Mouse (Mus musculus) right cerebral cortex, postnatal 36 days (tissue): ENCODE measurements at regions not wholly inside any gene's neighbourhood (a gene's known extent, or its start where the extent isn't known, plus 50 kb on each side); places are given as distances from the start of the nearest gene placed in this dataset.
"Not testable (repeated sequence)": the region's sequence is repeated elsewhere in the genome, so short reads cannot be mapped to it uniquely, and the experiment has no call there.

ENCODE experiments used
- DNase-seq, 2 experiments: peaks; one replicate each; pipeline ENCODE4 v3.0.0; 2022; ENCODE audit warnings: low spot score in 2 of 2, mixed read lengths in 1 of 2

DNA sequence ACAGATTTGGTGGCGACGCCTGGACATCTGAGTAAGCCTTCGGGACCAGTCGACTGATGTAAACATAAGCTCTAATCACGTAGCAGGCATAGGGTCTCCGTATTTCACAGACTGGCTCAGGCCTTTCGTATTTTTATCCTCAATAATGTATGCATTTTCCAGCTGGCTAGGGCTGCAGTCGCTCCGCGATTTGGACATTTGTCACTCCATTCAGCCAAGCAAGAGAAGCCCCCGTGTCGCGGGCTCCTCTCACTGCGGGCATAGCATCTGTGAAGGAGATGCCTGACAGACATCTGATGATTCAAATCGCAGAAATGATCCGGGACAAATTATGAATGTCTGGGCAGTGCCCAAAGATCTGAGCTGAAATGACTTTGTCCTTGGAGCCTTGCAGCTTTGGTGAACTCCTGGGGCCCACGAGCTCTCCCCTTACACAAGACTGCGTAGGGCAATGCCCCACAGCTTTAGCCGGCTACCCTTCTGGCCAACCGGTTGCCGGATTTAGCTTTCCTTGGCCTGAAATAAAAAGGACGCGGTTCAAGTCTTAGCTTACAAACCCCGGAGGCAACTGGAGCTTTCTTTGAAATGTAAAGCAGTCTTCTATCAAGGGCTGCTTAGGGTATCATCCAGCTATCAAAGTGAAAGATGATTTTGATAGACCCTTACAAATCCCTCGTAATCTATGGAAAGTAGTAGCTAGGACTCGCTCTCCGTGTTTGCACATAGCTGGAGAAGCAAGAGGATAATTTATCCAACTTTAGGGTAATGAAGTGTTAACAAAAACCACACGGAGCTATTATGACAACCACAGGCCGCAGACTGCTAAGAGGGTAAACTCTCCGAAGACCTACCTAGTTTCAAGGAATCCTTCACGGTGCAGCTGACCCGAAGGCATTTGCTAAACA is 270.6 kb downstream of the Etnk1 start:
- no peak for DNase-seq

GRCm38 (mm10) chr6:143438272-143438591 is 271.2 kb downstream of the Etnk1 start:
- DNase-seq = no peak

DNA sequence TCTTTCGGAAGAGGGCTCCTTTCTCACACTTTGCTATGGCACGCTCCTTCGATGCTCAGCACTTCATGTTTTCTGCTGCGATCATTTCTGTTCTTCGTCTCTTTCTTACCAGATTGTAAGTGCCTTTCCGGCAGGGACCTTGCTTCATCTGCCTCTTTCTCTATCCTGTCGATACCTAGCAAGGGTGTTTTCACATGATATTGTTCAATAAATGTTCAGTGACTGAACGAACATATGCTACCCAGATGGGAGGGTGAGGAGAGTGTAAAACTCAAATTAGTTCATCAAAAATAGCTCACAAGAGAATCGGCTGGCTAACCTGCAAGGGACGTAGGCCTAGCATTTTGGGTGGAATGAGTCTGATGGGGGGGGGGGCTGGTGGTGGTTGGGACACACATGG is 272.5 kb downstream of the Etnk1 start:
- no peak for DNase-seq

DNA sequence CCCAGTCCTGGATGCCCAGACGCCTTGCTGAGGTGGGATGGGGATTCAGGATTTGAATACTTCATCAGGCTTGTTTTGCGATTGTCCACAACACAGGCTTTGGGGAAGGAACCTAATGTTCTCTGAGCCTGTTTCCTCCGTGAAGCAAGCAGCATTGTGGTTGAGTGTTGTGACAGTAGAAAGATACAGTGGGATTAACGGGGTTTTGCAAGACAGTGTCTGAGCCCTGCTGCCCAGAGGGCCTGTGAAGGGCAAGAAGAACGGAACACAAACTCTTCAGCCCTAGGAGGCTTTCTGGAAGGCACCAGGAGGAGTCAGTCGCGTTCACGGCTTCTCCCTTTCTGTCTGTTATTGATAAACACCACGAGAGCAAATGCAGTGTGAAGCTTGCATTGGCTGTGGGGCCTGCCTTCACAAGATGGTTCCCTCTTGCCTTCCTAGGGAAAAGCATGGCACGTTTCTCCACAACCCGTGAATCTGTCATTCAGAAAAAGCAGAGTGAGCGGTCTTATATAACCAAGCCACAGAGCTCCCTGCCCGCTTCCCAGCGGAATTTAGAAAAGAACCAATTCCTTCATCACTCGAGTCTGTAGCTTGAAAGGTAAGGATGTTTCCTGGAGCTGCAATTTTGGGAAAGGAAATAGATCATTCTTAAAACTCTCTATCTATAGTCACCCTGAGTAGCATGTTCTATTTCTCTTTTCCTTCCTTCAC is 273.4 kb downstream of the Etnk1 start:
- DNase-seq = no peak

DNA sequence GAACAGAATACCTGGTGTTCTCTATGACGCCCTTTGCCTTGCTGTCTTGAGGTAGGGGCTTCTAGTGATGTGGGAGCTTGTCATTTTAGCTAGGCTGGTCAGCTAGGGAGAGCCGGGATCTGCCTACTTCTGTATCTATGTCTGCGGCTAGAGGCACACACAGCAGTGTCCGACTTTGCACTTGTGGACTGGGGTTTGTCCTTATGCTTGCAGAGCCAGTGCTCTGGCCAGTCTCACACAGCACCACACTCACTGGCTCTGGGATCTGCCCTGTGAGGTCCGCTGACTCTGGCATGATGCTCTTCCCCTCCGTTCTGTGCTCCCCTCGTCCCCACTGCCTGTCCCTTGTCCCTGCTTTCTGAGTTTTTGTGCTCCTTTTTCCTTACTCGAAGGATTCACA is 275.3 kb downstream of the Etnk1 start:
- DNase-seq = no peak

DNA sequence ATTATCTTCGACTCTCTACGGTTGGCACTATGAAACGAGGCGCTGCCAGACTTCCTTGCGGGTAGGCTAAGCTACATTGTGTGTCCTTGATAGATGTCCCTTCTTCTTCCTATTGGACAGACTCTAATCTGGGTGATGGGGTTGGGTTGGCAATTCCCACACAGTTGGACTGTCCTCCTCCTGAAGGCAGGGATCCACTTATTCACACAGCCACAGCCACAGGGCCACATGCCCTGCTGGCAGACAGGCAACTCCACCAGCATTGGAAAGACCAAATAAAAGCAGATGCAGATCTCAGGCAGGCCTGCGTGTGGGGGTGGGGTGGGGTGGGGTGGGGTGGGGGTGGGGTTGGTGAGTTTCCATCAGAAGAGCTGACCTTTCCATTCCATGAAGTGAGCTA is 276.4 kb downstream of the Etnk1 start:
- no peak for DNase-seq

- DNase-seq = no peak
These were observed 277.8 kb downstream of the Etnk1 start for GRCm38 (mm10) chr6:143444782-143445181.

GRCm38 (mm10) chr6:143445834-143446552 is 279.0 kb downstream of the Etnk1 start:
- no peak for DNase-seq

- DNase-seq = no peak
These were observed 280.0 kb downstream of the Etnk1 start for GRCm38 (mm10) chr6:143447060-143447459.

- DNase-seq = no peak
These were observed 282.1 kb downstream of the Etnk1 start for GRCm38 (mm10) chr6:143449071-143449470.

DNA sequence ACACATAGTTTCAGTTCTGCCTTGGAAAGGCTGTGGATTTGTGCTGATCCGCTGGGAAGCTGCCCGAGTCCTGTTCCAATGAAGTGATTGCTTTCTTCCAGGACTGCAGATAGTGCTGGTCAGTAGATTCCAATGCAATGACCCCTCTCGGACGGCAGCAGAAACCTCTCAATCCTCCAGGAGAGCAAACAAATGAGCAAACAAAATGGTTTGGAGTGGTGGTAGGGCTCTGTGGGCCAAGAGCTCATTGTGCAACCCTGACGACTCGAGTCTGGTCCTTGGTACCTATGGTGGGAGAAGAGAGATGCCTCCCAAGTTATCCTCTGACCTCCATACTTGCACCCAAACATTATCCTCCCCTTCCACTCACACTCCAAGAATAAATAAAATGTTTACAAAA is 284.8 kb downstream of the Etnk1 start:
- no peak for DNase-seq

DNA sequence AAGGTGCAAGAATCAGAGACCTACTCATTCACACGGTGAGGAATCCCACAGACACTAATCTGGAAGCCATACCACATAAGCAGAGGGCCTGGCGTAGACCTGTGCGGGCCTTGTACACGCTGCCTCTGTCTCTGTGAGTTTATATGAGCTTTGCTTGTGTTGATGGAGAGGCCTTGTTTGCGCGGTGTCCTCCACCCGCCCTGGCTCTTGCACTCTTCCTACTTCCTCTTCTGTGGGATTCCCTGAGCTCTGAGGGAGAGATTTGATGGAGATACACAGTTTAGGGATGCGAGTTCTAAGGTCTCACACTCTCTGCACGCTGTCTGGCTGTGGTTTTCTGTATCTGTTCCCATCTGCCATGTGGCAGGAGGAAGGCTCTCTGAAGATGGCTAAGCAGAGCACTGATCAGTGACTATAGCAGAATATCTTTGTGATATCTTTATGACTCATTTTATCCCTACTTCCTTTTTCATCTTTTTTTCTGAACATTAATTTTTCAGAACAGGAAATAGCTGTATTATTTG is 287.7 kb downstream of the Etnk1 start:
- no peak for DNase-seq

DNA sequence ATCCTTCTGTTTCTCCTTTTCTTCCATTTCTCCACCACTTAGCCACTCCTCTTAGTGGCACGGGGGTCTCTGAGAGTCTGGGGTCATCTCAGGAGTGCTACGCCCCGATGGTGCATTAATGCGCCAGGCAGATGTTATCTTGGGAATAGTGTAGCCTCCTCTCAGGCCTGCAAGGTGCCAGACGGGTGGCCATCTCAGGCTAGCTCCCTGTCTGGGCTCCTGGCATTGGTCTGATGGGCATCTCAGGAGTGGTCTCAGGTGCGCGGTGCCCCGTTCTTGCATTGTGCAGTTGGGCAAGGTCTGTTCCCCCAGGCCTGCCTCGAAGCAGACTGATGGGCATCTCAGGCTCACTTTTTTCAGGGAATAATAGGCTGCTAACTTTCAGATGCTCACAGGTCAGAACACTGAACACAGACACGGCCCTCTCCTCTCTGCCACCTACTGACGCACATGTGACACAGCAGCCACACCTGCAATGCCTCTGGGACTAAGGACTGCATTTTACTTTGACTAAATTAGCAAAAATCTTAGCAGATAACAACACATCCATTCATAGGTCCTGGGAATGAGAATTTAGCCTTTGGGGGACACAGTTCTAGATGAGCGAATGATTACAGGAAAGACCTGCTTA is 298.0 kb downstream of the Etnk1 start:
- DNase-seq = no peak

GRCm38 (mm10) chr6:143472676-143473075 is 305.7 kb downstream of the Etnk1 start:
- DNase-seq = not testable (repeated sequence)

GRCm38 (mm10) chr6:143474396-143474795 is 307.4 kb downstream of the Etnk1 start:
- DNase-seq = no peak

GRCm38 (mm10) chr6:143475296-143475695 is 308.3 kb downstream of the Etnk1 start:
- DNase-seq = no peak

- peak; percentile 49 to 74 for DNase-seq
These were observed 310.4 kb downstream of the Etnk1 start for GRCm38 (mm10) chr6:143477396-143477795.

GRCm38 (mm10) chr6:143479239-143479638 is 312.2 kb downstream of the Etnk1 start:
- DNase-seq = no peak

DNA sequence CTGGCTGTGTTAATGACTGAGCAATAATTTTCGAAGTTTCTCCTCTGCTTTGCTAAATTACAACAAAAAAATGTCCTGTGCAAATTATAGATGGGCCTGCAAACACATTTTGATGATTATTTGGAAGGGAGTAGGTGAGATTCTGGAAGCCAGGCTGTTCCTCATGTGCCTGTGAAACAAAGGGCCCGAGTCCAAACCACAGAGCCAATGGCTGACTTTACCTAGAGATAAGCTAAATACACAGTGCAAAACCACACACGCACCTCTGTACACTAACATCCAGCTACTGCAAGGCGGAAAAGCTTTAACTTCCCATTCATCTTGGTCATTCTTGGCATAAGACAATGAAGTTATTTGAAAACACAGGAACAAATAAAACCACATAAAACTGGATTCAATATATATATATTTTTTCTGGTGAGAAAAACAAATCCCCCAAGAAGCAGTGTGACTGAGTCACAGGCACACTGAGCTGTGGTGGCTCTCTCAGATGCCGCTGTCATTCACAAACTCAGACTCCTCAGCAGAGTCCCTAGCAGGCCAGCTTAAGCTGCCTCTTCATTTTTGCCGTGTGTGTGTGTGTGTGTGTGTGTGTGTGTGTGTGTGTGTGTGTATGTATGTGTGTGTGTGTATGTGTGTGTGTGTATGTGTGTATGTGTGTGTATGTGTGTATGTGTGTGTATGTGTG is 312.8 kb downstream of the Etnk1 start:
- no peak for DNase-seq

DNA sequence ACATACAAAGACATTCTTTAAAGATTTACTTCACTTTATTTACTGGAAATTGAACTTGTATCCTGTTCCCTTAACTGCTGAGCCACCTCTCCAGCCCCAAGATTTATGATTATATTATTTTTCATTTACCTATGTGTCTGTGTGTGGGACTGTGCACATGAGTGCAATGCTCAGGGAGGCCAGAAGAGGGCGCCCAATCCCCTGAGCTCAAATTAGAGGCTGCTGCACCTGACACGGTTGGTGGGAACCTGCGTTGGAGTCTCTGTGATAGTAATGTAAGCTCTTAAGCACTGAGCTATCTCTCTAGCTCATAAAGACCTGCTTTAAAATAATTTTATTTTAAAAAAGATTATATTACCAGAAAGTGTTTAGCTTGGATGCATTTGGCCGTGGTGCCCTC is 315.3 kb downstream of the Etnk1 start:
- DNase-seq = no peak

- DNase-seq = no peak
These were observed 315.8 kb downstream of the Etnk1 start for GRCm38 (mm10) chr6:143482868-143483267.
